Mouse (Mus musculus) thymus, postnatal 36 days (tissue): ENCODE data around the gene Myh14.

Source experiments
- DNase-seq, 2 experiments: peaks; one replicate each; pipeline ENCODE4 v3.0.0; 2022; ENCODE audit warnings: mixed read lengths in 2 of 2

The Myh14 gene

DNA sequence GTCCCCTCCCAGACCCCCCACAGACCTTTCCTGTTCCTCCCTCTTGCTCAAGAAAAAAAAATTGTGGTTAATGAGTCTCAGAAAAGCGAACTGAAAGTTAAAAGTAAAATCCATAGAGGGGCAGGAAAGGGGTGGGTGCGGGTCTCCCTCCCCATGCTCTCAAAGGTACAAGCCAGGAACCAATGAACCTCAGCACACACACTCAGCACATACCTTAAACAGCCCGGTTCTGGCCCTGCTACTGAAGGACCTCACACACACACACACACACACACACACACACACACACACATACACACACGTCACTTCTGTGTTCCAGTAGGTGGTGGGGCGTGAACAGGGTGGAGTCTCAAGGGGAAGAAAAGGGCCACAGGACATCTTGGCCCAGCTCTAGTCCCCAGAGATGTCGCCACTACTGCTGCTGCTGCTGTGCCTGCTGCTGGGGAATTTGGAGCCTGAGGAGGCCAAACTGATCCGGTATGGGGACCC lies 98.4 kb downstream of the Myh14 start, which contains the start of gene Napsa:
Gene Napsa (plus strand): TSS at position 168 of the 489 bp plus-strand sequence.
- DNase-seq: peak in 1 of 2 experiments; percentile 7

DNA sequence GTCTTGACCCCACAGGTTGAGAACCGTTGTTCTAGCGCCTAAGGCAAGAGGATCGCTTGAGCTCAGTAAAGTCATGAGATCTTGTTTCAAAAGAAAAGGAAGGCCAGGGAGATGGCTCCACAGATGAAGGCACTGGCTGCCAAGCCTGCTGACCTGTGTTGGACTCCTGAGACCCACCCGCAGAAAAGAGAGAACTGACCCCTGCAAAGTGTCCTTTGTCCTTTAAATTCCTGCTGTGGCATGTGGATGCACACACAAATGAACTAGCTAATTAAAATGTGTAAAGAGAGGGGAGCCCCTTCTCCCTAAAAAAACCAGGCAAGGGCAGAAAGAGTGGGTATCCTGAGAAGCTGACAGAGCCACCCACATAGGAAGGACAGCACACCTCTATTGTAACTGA lies 98.8 kb downstream of the Myh14 start:
- DNase-seq: no peak

DNA sequence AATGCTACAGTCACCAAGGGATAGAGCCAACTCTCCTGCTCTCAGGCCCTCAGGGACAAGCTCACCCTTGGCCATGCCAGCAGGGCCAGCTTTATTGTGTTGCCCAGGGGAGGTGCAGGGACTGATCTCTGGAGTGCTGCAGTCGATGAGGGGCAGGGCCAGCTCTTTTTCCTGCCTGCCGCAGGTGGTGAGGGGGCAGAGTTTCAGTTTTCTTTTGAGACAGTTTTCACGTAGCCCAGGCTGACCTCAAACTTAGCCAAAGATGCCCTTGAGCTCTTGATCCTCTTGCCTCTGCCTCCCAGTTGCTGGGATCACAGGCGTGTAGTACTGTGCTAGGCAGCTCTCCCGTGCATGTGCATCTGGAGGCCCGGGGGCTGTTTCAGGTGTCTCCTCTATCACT lies 99.7 kb downstream of the Myh14 start:
- no peak for DNase-seq

DNA sequence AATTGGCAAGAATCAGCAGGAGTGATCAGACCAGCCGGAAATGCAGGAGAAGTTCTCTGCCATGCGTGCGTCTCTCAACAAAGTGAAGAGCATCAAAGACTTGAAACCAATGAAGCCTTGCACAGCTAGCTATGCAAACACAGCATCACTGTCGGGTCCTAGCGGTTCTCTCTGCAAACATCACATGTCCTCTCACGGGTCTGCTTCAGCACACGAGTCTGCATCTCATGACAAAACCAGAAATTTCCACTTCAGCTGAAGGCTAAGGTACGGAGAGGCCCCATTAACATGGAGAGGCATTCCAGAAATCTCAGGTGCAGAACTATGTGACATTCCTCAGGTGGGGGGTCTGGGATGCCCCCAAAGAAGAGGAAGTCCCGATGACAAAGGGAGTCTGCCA lies 101.8 kb downstream of the Myh14 start:
- DNase-seq: no peak

DNA sequence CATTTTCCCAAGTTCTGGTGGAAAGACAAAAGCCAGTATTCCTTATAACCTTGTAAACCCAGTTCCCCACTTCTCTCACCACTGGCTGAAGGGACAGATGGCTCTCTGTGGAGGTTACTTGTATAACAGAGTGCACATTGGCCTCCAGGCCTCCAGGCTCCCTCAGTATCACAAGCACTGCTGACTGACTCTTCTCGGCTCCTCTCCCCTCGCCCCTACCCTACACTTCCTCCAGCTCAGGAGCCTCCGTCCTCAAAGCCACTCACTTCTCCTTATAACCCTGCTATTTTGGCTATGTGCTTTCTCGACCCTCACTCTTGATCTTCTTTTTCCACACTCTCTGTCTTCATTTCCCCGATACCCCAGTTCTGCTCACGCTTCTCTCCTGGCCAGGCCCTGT lies 105.2 kb downstream of the Myh14 start:
- DNase-seq: no peak

DNA sequence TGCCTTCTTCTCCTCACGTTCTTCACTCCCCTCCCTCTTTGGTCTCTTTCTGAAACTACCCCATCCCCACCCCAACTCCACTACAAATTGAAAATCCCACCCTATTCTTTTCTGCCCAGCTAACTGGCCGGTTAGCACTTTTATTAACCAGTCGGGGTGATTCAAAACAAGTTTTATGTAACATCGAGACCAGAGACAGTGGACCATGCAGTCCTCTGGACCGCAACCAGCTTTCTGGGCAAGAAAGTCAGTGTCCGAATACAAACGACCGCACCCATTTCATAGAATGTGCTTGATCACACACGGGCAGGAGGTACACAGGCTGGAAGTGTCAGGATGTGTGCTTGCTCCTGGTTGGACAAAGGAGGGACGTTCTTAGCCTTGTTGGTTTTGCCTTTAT lies 106.2 kb downstream of the Myh14 start:
- no peak for DNase-seq

DNA sequence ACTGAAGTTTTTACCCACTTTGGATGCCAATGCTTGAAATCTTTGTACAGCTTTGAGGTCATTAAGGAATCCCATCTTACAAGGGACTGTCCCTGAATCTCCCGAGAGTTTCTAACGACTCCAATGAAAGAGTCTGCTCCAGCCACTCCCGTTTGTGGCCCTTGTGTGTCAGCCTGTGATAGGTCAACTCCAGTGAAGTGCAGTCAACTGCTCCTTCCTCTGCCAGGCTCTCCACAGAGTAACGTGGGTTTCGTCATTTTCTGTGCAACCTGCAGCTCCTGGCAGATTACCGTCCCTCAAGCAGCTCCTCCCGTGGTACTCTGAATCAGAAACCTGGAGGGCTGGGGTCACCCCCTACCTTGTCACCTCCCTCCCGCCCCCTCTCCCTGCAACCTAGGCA lies 107.4 kb downstream of the Myh14 start:
- no peak for DNase-seq

DNA sequence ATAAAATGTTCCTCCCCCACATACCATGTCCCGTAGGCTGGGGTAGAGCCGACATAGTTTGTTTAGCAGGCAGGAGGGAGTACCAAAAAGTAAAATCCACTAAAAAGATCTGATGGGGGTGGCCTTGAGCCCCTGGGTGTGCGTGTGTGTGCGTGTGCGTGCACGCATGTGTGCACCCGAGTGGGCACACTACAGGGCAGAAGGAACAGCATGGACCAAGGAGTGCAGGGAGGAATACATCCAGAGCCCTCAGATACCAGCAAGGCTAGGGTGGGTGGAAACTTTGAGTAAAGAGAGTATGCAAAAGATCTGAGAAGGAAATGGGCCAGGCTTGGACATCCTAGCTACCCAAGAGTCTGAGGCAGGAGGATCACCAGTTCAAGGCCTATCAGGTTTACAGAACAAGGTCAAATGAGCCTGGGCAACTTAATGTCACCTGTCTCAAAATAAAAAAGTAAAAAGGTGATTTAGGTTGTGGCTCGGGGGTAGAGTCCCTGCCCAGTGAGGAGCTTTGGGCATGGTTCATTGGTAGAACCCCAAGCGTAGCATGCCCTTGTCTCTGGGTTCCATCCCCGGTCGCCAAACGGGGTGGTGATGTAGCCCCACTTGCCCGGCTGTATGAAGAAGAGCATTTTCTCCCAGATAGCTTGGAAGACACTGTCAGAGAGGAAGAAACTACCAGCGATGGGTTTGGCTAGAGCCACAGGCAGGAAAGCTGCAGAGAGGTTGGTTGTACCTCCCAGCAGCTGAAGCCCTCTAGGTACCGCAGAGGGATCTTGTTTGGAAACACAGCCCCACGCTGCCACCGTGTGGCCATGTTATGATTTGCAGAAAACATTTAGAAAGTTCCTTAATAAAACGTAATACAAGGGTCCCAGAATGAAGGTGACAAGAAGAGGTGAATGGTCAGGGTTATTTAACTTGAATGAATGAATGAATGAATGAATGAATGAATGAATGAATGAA lies 109.9 kb downstream of the Myh14 start:
- peak; percentile 72 to 78 for DNase-seq

DNA sequence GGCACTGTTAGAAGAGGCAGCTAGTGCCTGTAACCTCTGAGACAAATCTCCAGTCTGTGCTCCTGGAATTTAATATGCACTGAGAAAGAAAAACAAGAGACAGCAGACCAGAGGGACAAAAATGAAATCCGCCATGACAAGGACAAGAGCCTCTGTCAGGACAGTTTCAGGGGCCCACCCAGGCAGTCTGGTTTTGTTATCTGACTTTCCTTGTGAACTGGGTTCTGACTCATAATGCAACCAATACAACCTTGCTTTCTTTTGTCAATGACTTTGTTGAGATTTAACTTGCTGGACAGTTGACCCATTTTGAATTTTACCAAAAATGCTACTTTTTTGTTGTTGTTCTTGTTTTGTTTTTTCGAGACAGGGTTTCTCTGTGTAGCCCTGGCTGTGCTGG lies 113.0 kb downstream of the Myh14 start:
- no peak for DNase-seq
